Mouse (Mus musculus) heart, embryonic 16.5 days (tissue): ENCODE results near the gene Slc24a3. TPM values are rescaled to one million over a fixed set of nuclear protein-coding genes. Genes with fewer than 3 reads are reported as not detected.

Experiments
- ATAC-seq: fragments of 200-750 bp; cut with Nextera tagmentation; replicated peaks from 2 replicates; pipeline ENCODE4 v1.8.0; 2017; ENCODE audit warnings: moderate number of reproducible peaks; ENCODE audit not compliant: insufficient read depth, low FRiP score; ENCODE audit errors: extremely low read depth
- H3K27ac ChIP-seq: fragments of 300-500 bp; sonication (generic); 2 replicates; pipeline ENCODE4 v1.5.1; 2014; ENCODE audit warnings: mild to moderate bottlenecking, low read length, control low read depth, moderate library complexity
- H3K27me3 ChIP-seq: fragments of 300-500 bp; sonication (generic); 2 replicates; pipeline ENCODE4 v1.6.1; 2014; ENCODE audit warnings: low read length, mixed read lengths; ENCODE audit not compliant: control insufficient read depth, insufficient read depth
- H3K36me3 ChIP-seq: fragments of 300-500 bp; sonication (generic); 2 replicates; pipeline ENCODE4 v1.6.1; 2014; ENCODE audit not compliant: control insufficient read depth, insufficient read depth
- H3K4me1 ChIP-seq: fragments of 300-500 bp; sonication (generic); 2 replicates; pipeline ENCODE4 v1.6.1; 2014; ENCODE audit warnings: low read length, mixed read lengths; ENCODE audit not compliant: control insufficient read depth, insufficient read depth
- H3K4me2 ChIP-seq: fragments of 300-500 bp; sonication (generic); 2 replicates; pipeline ENCODE4 v1.6.1; 2014; ENCODE audit warnings: low read depth, mild to moderate bottlenecking, control low read depth, low read length
- H3K4me3 ChIP-seq: fragments of 300-500 bp; sonication (generic); 2 replicates; pipeline ENCODE4 v1.5.1; 2014; ENCODE audit warnings: mild to moderate bottlenecking, control low read depth, low read length
- H3K9ac ChIP-seq: fragments of 300-500 bp; sonication (generic); 2 replicates; pipeline ENCODE4 v1.6.1; 2014; ENCODE audit warnings: low read length, control low read depth
- H3K9me3 ChIP-seq: fragments of 300-500 bp; sonication (generic); replicated peaks from 2 replicates; pipeline ENCODE4 v1.6.1; 2016; ENCODE audit warnings: low read length; ENCODE audit not compliant: control insufficient read depth
- WGBS: fragments of 180-500 bp; shearing (Covaris S2); extraction: QIAGEN DNeasy Blood & Tissue Kit; methylation state at CpG from one replicate; pipeline ENCODE4 v1.1.7; 2014; 5-methylcytosine and 5-hydroxymethylcytosine counted together
- polyA plus RNA-seq: library from polyadenylated mRNA; unstranded; fragments of >200 nt; fragmentation: Nextera tagmentation; extraction: Ambion mirVana; gene quantifications from 2 replicates; pipeline ENCODE4 v1.2.1, GENCODE M21; 2015

Slc24a3 gene
- polyA plus RNA-seq, 1 experiment from 2014 or later: 0.83 TPM

- no peak for ATAC-seq
Observed at GRCm38 (mm10) chr2:145257855-145258254, 90.3 kb downstream of the Slc24a3 start.

GRCm38 (mm10) chr2:145260574-145260973 lies 93.0 kb downstream of the Slc24a3 start:
- no peak for ATAC-seq
- no peak overlapping the region for H3K27ac ChIP-seq
- no peak overlapping the region for H3K9ac ChIP-seq
- WGBS: 77% methylated on average over 1 of the region's 1 CpGs
- no peaks in the 10 kb centered on the region for H3K36me3 ChIP-seq
- no peak overlapping the region for H3K4me3 ChIP-seq
- H3K27me3 ChIP-seq: no peaks in the 10 kb centered on the region
- H3K4me1 ChIP-seq: peaks cover 4% of the 10 kb centered on the region; the same call in 1 of the 2 replicates
- H3K4me2 ChIP-seq: no peak overlapping the region
- no peaks in the 10 kb centered on the region for H3K9me3 ChIP-seq

More at GRCm38 (mm10) chr2:145257855-145258254, 90.3 kb downstream of the Slc24a3 start:
- Histone ChIP-seq H3K9me3 (no peaks in the 10 kb centered on the region), H3K27ac (no peak overlapping the region), H3K4me3 (no peak overlapping the region), H3K36me3 (no peaks in the 10 kb centered on the region), H3K9ac (no peak overlapping the region), H3K27me3 (no peaks in the 10 kb centered on the region), H3K4me1 (peaks cover 4% of the 10 kb centered on the region; the same call in 1 of the 2 replicates), H3K4me2 (no peak overlapping the region)
- WGBS: 81% methylated on average over 2 of the region's 2 CpGs

- no peaks in the 10 kb centered on the region for H3K36me3 ChIP-seq
- WGBS: 71% methylated on average over 1 of the region's 1 CpGs
Observed at GRCm38 (mm10) chr2:145262153-145262552, 94.6 kb downstream of the Slc24a3 start.

GRCm38 (mm10) chr2:145266723-145267122 lies 99.2 kb downstream of the Slc24a3 start:
- 58% methylated on average over 1 of the region's 1 CpGs for WGBS
- Histone ChIP-seq H3K27me3 (no peaks in the 10 kb centered on the region), H3K9me3 (no peaks in the 10 kb centered on the region), H3K9ac (no peak overlapping the region), H3K4me2 (no peak overlapping the region), H3K4me3 (no peak overlapping the region), H3K4me1 (no peaks in the 10 kb centered on the region), H3K27ac (no peak overlapping the region), H3K36me3 (no peaks in the 10 kb centered on the region)
- ATAC-seq: no peak

More at GRCm38 (mm10) chr2:145262153-145262552, 94.6 kb downstream of the Slc24a3 start:
- peaks cover 4% of the 10 kb centered on the region; the same call in 1 of the 2 replicates for H3K4me1 ChIP-seq
- no peaks in the 10 kb centered on the region for H3K9me3 ChIP-seq
- no peak overlapping the region for H3K4me2 ChIP-seq
- no peak overlapping the region for H3K9ac ChIP-seq
- no peak overlapping the region for H3K27ac ChIP-seq
- no peak for ATAC-seq
- no peaks in the 10 kb centered on the region for H3K27me3 ChIP-seq
- H3K4me3 ChIP-seq: no peak overlapping the region

- no peak for ATAC-seq
- Histone ChIP-seq H3K9ac (no peak overlapping the region), H3K27ac (no peak overlapping the region), H3K4me1 (no peaks in the 10 kb centered on the region), H3K27me3 (no peaks in the 10 kb centered on the region), H3K9me3 (no peaks in the 10 kb centered on the region), H3K4me3 (no peak overlapping the region), H3K4me2 (no peak overlapping the region), H3K36me3 (no peaks in the 10 kb centered on the region)
Observed at GRCm38 (mm10) chr2:145268971-145269370, 101.4 kb downstream of the Slc24a3 start.

GRCm38 (mm10) chr2:145269410-145269809 lies 101.9 kb downstream of the Slc24a3 start:
- H3K27me3 ChIP-seq: no peaks in the 10 kb centered on the region
- H3K4me1 ChIP-seq: no peaks in the 10 kb centered on the region
- no peak for ATAC-seq
- no peak overlapping the region for H3K27ac ChIP-seq
- no peaks in the 10 kb centered on the region for H3K9me3 ChIP-seq
- H3K36me3 ChIP-seq: no peaks in the 10 kb centered on the region
- WGBS: 75% methylated on average over 4 of the region's 4 CpGs
- no peak overlapping the region for H3K4me2 ChIP-seq
- H3K4me3 ChIP-seq: no peak overlapping the region
- H3K9ac ChIP-seq: no peak overlapping the region

GRCm38 (mm10) chr2:145274016-145274677 lies 106.6 kb downstream of the Slc24a3 start:
- WGBS: 73% methylated on average over 9 of the region's 9 CpGs

GRCm38 (mm10) chr2:145279336-145279735 lies 111.8 kb downstream of the Slc24a3 start:
- Histone ChIP-seq H3K4me3 (no peak overlapping the region), H3K36me3 (no peaks in the 10 kb centered on the region), H3K9me3 (no peaks in the 10 kb centered on the region), H3K4me2 (no peak overlapping the region), H3K4me1 (no peaks in the 10 kb centered on the region), H3K27me3 (no peaks in the 10 kb centered on the region), H3K27ac (no peak overlapping the region), H3K9ac (no peak overlapping the region)
- 61% methylated on average over 1 of the region's 1 CpGs for WGBS
- ATAC-seq: no peak

More at GRCm38 (mm10) chr2:145274016-145274677, 106.6 kb downstream of the Slc24a3 start:
- no peaks in the 10 kb centered on the region for H3K9me3 ChIP-seq
- no peaks in the 10 kb centered on the region for H3K36me3 ChIP-seq
- no peak for ATAC-seq
- no peaks in the 10 kb centered on the region for H3K27me3 ChIP-seq
- H3K9ac ChIP-seq: no peak overlapping the region
- no peaks in the 10 kb centered on the region for H3K4me1 ChIP-seq
- H3K27ac ChIP-seq: no peak overlapping the region
- H3K4me2 ChIP-seq: no peak overlapping the region
- H3K4me3 ChIP-seq: no peak overlapping the region

GRCm38 (mm10) chr2:145283746-145284145 lies 116.2 kb downstream of the Slc24a3 start:
- H3K4me2 ChIP-seq: no peak overlapping the region
- no peaks in the 10 kb centered on the region for H3K9me3 ChIP-seq
- no peaks in the 10 kb centered on the region for H3K36me3 ChIP-seq
- no peak overlapping the region for H3K27ac ChIP-seq
- H3K4me3 ChIP-seq: no peak overlapping the region
- no peak for ATAC-seq
- H3K4me1 ChIP-seq: no peaks in the 10 kb centered on the region
- 48% methylated on average over 2 of the region's 2 CpGs for WGBS
- no peaks in the 10 kb centered on the region for H3K27me3 ChIP-seq
- H3K9ac ChIP-seq: no peak overlapping the region
